Mouse (Mus musculus) lung, embryonic 14.5 days (tissue): Measurements from ENCODE around the gene Omp. TPM values are rescaled to one million over a fixed set of nuclear protein-coding genes. Genes with fewer than 3 reads are reported as not detected.

ENCODE experiments used
- ATAC-seq: fragments of 200-750 bp; cut with Nextera tagmentation; 2 replicates; pipeline ENCODE4 v1.8.0; 2017; ENCODE audit warnings: mild to moderate bottlenecking, moderate TSS enrichment, moderate library complexity; ENCODE audit not compliant: insufficient read depth
- DNase-seq: peaks from one replicate; pipeline ENCODE4 v3.0.0-alpha.2; 2015
- H3K27ac ChIP-seq: fragments of 300-500 bp; sonication (generic); 2 replicates; pipeline ENCODE4 v1.5.1; 2014; ENCODE audit warnings: low read depth, mild to moderate bottlenecking, moderate library complexity
- H3K27me3 ChIP-seq: fragments of 300-500 bp; sonication (generic); 2 replicates; pipeline ENCODE4 v1.6.1; 2014; ENCODE audit warnings: low read length, control low read depth; ENCODE audit not compliant: insufficient read depth
- H3K36me3 ChIP-seq: fragments of 300-500 bp; sonication (generic); 2 replicates; pipeline ENCODE4 v1.6.1; 2014; ENCODE audit warnings: control low read depth; ENCODE audit not compliant: insufficient read depth
- H3K4me1 ChIP-seq: fragments of 300-500 bp; sonication (generic); 2 replicates; pipeline ENCODE4 v1.6.1; 2014; ENCODE audit warnings: antibody characterized with exemption, control low read depth; ENCODE audit not compliant: insufficient read depth
- H3K4me2 ChIP-seq: fragments of 300-500 bp; sonication (generic); 2 replicates; pipeline ENCODE4 v1.6.1; 2014; ENCODE audit warnings: mild to moderate bottlenecking
- H3K4me3 ChIP-seq: fragments of 300-500 bp; sonication (generic); 2 replicates; pipeline ENCODE4 v1.5.1; 2014; ENCODE audit warnings: low read depth, low read length
- H3K9ac ChIP-seq: fragments of 300-500 bp; sonication (generic); 2 replicates; pipeline ENCODE4 v1.6.1; 2014
- H3K9me3 ChIP-seq: fragments of 300-500 bp; sonication (generic); 2 replicates; pipeline ENCODE4 v1.6.1; 2016; ENCODE audit warnings: low read depth, low read length, control low read depth
- CTCF ChIP-seq: IDR thresholded peaks from 2 replicates; pipeline ENCODE4 v1.5.1; 2016; ENCODE audit warnings: antibody characterized with exemption, low read depth
- WGBS: fragments of 180-500 bp; shearing (Covaris S2); extraction: QIAGEN DNeasy Blood & Tissue Kit; methylation state at CpG from one replicate; pipeline ENCODE4 v1.1.7; 2014; 5-methylcytosine and 5-hydroxymethylcytosine counted together
- polyA plus RNA-seq: library from polyadenylated mRNA; unstranded; fragments of >200 nt; fragmentation: Nextera tagmentation; extraction: Ambion mirVana; gene quantifications from 2 replicates; pipeline ENCODE4 v1.2.1, GENCODE M21; 2014

Gene Omp
- 0.33 TPM in 1 of 2 replicates, not detected in the other for polyA plus RNA-seq

- Histone ChIP-seq H3K27me3 (no peaks in the 10 kb centered on the region), H3K9ac (no peak within 1 kb of the TSS), H3K27ac (no peak within 1 kb of the TSS), H3K36me3 (no peaks in the 10 kb centered on the region), H3K9me3 (no peaks in the 10 kb centered on the region), H3K4me3 (no peak within 1 kb of the TSS), H3K4me2 (no peak within 1 kb of the TSS), H3K4me1 (peaks cover 3% of the 10 kb centered on the region; the same call in 1 of the 2 replicates)
- no peak for TF ChIP-seq CTCF
- DNase-seq (no peak), ATAC-seq (no peak)
- 89% methylated on average over 5 of the region's 5 CpGs for WGBS
Measured at GRCm38 (mm10) chr7:98145402-98145801, at the start of gene Omp. Gene Omp, minus strand, starts transcription at chr7:98145502.

- Histone ChIP-seq H3K4me3 (peak overlapping the region; percentile 34), H3K9ac (no peak overlapping the region), H3K4me1 (0 out of 2 replicates have a peak, but pooled peaks cover 7% of the 10 kb centered on the region), H3K27ac (no peak overlapping the region), H3K9me3 (no peaks in the 10 kb centered on the region), H3K4me2 (peak overlapping the region; percentile 64), H3K27me3 (peaks cover 43% of the 10 kb centered on the region), H3K36me3 (no peaks in the 10 kb centered on the region)
- 1% methylated on average over 61 of the region's 61 CpGs for WGBS
- DNase-seq (peak; percentile 50), ATAC-seq (peak; percentile 62)
- no peak for TF ChIP-seq CTCF
Measured at GRCm38 (mm10) chr7:98194026-98194792, 48.9 kb upstream of the Omp start.

GRCm38 (mm10) chr7:98193515-98194025 lies 48.3 kb upstream of the Omp start:
- 5% methylated on average over 36 of the region's 36 CpGs for WGBS
- Histone ChIP-seq H3K36me3 (no peaks in the 10 kb centered on the region), H3K4me3 (peak overlapping the region; percentile 34), H3K4me2 (peak overlapping the region; percentile 64), H3K27me3 (peaks cover 43% of the 10 kb centered on the region), H3K4me1 (0 out of 2 replicates have a peak, but pooled peaks cover 7% of the 10 kb centered on the region), H3K9me3 (no peaks in the 10 kb centered on the region), H3K9ac (no peak overlapping the region), H3K27ac (no peak overlapping the region)
- DNase-seq (peak; percentile 38), ATAC-seq (peak; percentile 29; the same call in 1 of the 2 replicates)
- TF ChIP-seq CTCF: peak; percentile 46

GRCm38 (mm10) chr7:98191571-98192250 lies 46.4 kb upstream of the Omp start:
- Histone ChIP-seq H3K9me3 (no peaks in the 10 kb centered on the region), H3K27ac (no peak overlapping the region), H3K9ac (no peak overlapping the region), H3K4me2 (no peak overlapping the region), H3K27me3 (peaks cover 43% of the 10 kb centered on the region), H3K36me3 (no peaks in the 10 kb centered on the region), H3K4me3 (no peak overlapping the region), H3K4me1 (0 out of 2 replicates have a peak, but pooled peaks cover 7% of the 10 kb centered on the region)
- TF ChIP-seq CTCF: peak; percentile 78
- DNase-seq (peak; percentile 51), ATAC-seq (no peak)
- WGBS: 56% methylated on average over 17 of the region's 17 CpGs

- DNase-seq (peak; percentile 33), ATAC-seq (no peak)
- no peak overlapping the region for H3K4me2 ChIP-seq
- no peak overlapping the region for H3K9ac ChIP-seq
- H3K4me1 ChIP-seq: 0 out of 2 replicates have a peak, but pooled peaks cover 7% of the 10 kb centered on the region
- no peaks in the 10 kb centered on the region for H3K36me3 ChIP-seq
- H3K27ac ChIP-seq: no peak overlapping the region
- WGBS: 90% methylated on average over 1 of the region's 1 CpGs
- H3K27me3 ChIP-seq: peaks cover 36% of the 10 kb centered on the region
- no peaks in the 10 kb centered on the region for H3K9me3 ChIP-seq
- no peak overlapping the region for H3K4me3 ChIP-seq
- peak; percentile 28; the same call in 1 of the 2 replicates for TF ChIP-seq CTCF
Measured at GRCm38 (mm10) chr7:98190578-98190977, 45.3 kb upstream of the Omp start.

- H3K27me3 ChIP-seq: peaks cover 27% of the 10 kb centered on the region
- H3K27ac ChIP-seq: no peak overlapping the region
- DNase-seq: no peak
- WGBS: 19% methylated on average over 3 of the region's 3 CpGs
- no peak for TF ChIP-seq CTCF
- H3K4me2 ChIP-seq: no peak overlapping the region
- no peak for ATAC-seq
- H3K9ac ChIP-seq: no peak overlapping the region
- H3K36me3 ChIP-seq: no peaks in the 10 kb centered on the region
- 0 out of 2 replicates have a peak, but pooled peaks cover 7% of the 10 kb centered on the region for H3K4me1 ChIP-seq
- no peaks in the 10 kb centered on the region for H3K9me3 ChIP-seq
- H3K4me3 ChIP-seq: no peak overlapping the region
Measured at GRCm38 (mm10) chr7:98189745-98190144, 44.4 kb upstream of the Omp start.

GRCm38 (mm10) chr7:98188680-98189079 lies 43.4 kb upstream of the Omp start:
- H3K27ac ChIP-seq: no peak overlapping the region
- H3K27me3 ChIP-seq: peaks cover 17% of the 10 kb centered on the region
- no peak overlapping the region for H3K9ac ChIP-seq
- no peak for ATAC-seq
- no peaks in the 10 kb centered on the region for H3K36me3 ChIP-seq
- H3K4me2 ChIP-seq: no peak overlapping the region
- DNase-seq: no peak
- H3K4me3 ChIP-seq: no peak overlapping the region
- WGBS: 69% methylated on average over 2 of the region's 2 CpGs
- no peak for TF ChIP-seq CTCF
- H3K4me1 ChIP-seq: no peaks in the 10 kb centered on the region
- H3K9me3 ChIP-seq: no peaks in the 10 kb centered on the region
